Mouse (Mus musculus): Measurements from ENCODE around the gene Gdf7. TPM values are rescaled to one million over a fixed set of nuclear protein-coding genes. Genes with fewer than 3 reads are reported as not detected.

Gdf7 gene
- polyA plus RNA-seq, 1 experiment from 2014 or later: 0.16 TPM

GRCm38 (mm10) chr12:8332174-8332542 lies 30.4 kb upstream of the Gdf7 start:
- Histone ChIP-seq H3K9me3 (replicated peaks; ENCODE audit: control insufficient read depth, low read length, poor library complexity, severe bottlenecking) (no peaks in the 10 kb centered on the region), H3K27ac (ENCODE audit: low read length) (no peak overlapping the region), H3K4me3 (ENCODE audit: low read depth, low read length) (no peak overlapping the region), H3K36me3 (ENCODE audit: control insufficient read depth, insufficient read depth, low read length) (peaks cover 10% of the 10 kb centered on the region; the same call in 1 of the 2 replicates), H3K4me1 (ENCODE audit: control insufficient read depth, insufficient read depth, low read length) (peaks cover 6% of the 10 kb centered on the region; the same call in 1 of the 2 replicates), H3K27me3 (ENCODE audit: control insufficient read depth, insufficient read depth, low read depth, low read length) (no peaks in the 10 kb centered on the region), H3K4me2 (ENCODE audit: low read length) (0 out of 2 replicates have a peak overlapping the region, but pooled peaks have one; percentile 20), H3K9ac (ENCODE audit: low read depth, low read length) (peak overlapping the region; percentile 54; the same call in 1 of the 2 replicates)
- no peak for ATAC-seq
- WGBS: 47% methylated on average over 5 of the region's 5 CpGs

- peak; percentile 12; the same call in 1 of the 2 replicates for ATAC-seq
- Histone ChIP-seq H3K4me2 (ENCODE audit: low read length) (no peak overlapping the region), H3K9ac (ENCODE audit: low read depth, low read length) (peak overlapping the region; percentile 54; the same call in 1 of the 2 replicates)
These were observed 29.9 kb upstream of the Gdf7 start for GRCm38 (mm10) chr12:8331489-8332173.

GRCm38 (mm10) chr12:8329236-8329635 lies 27.5 kb upstream of the Gdf7 start:
- Histone ChIP-seq H3K4me3 (ENCODE audit: low read depth, low read length) (no peak overlapping the region), H3K27me3 (ENCODE audit: control insufficient read depth, insufficient read depth, low read depth, low read length) (no peaks in the 10 kb centered on the region), H3K4me1 (ENCODE audit: control insufficient read depth, insufficient read depth, low read length) (peaks cover 11% of the 10 kb centered on the region; the same call in 1 of the 2 replicates), H3K4me2 (ENCODE audit: low read length) (no peak overlapping the region), H3K9ac (ENCODE audit: low read depth, low read length) (no peak overlapping the region), H3K36me3 (ENCODE audit: control insufficient read depth, insufficient read depth, low read length) (no peaks in the 10 kb centered on the region; the same call in 1 of the 2 replicates), H3K27ac (ENCODE audit: low read length) (no peak overlapping the region), H3K9me3 (replicated peaks; ENCODE audit: control insufficient read depth, low read length, poor library complexity, severe bottlenecking) (no peaks in the 10 kb centered on the region)
- ATAC-seq: no peak
- WGBS: 89% methylated on average over 7 of the region's 7 CpGs

More at GRCm38 (mm10) chr12:8331489-8332173, 29.9 kb upstream of the Gdf7 start:
- no peak overlapping the region; the same call in 1 of the 2 replicates for H3K27ac ChIP-seq (ENCODE audit: low read length)
- peaks cover 10% of the 10 kb centered on the region; the same call in 1 of the 2 replicates for H3K36me3 ChIP-seq (ENCODE audit: control insufficient read depth, insufficient read depth, low read length)
- WGBS: 58% methylated on average over 14 of the region's 14 CpGs
- peaks cover 10% of the 10 kb centered on the region; the same call in 1 of the 2 replicates for H3K4me1 ChIP-seq (ENCODE audit: control insufficient read depth, insufficient read depth, low read length)
- H3K4me3 ChIP-seq (ENCODE audit: low read depth, low read length): no peak overlapping the region
- H3K9me3 ChIP-seq (replicated peaks; ENCODE audit: control insufficient read depth, low read length, poor library complexity, severe bottlenecking): no peaks in the 10 kb centered on the region
- no peaks in the 10 kb centered on the region for H3K27me3 ChIP-seq (ENCODE audit: control insufficient read depth, insufficient read depth, low read depth, low read length)

- Histone ChIP-seq H3K4me2 (ENCODE audit: low read length) (no peak overlapping the region), H3K27ac (ENCODE audit: low read length) (peak overlapping the region; percentile 86), H3K4me1 (ENCODE audit: control insufficient read depth, insufficient read depth, low read length) (peaks cover 11% of the 10 kb centered on the region; the same call in 1 of the 2 replicates), H3K36me3 (ENCODE audit: control insufficient read depth, insufficient read depth, low read length) (no peaks in the 10 kb centered on the region; the same call in 1 of the 2 replicates), H3K9ac (ENCODE audit: low read depth, low read length) (peak overlapping the region; percentile 67), H3K9me3 (replicated peaks; ENCODE audit: control insufficient read depth, low read length, poor library complexity, severe bottlenecking) (no peaks in the 10 kb centered on the region), H3K4me3 (ENCODE audit: low read depth, low read length) (no peak overlapping the region), H3K27me3 (ENCODE audit: control insufficient read depth, insufficient read depth, low read depth, low read length) (no peaks in the 10 kb centered on the region)
- 42% methylated on average over 1 of the region's 1 CpGs for WGBS
- no peak for ATAC-seq
These were observed 25.9 kb upstream of the Gdf7 start for GRCm38 (mm10) chr12:8327675-8328053.

- Histone ChIP-seq H3K36me3 (ENCODE audit: control insufficient read depth, insufficient read depth, low read length) (no peaks in the 10 kb centered on the region; the same call in 1 of the 2 replicates), H3K9ac (ENCODE audit: low read depth, low read length) (peak overlapping the region; percentile 67), H3K27ac (ENCODE audit: low read length) (peak overlapping the region; percentile 86), H3K27me3 (ENCODE audit: control insufficient read depth, insufficient read depth, low read depth, low read length) (no peaks in the 10 kb centered on the region), H3K4me1 (ENCODE audit: control insufficient read depth, insufficient read depth, low read length) (peaks cover 11% of the 10 kb centered on the region; the same call in 1 of the 2 replicates), H3K4me2 (ENCODE audit: low read length) (peak overlapping the region; percentile 10; the same call in 1 of the 2 replicates), H3K9me3 (replicated peaks; ENCODE audit: control insufficient read depth, low read length, poor library complexity, severe bottlenecking) (no peaks in the 10 kb centered on the region), H3K4me3 (ENCODE audit: low read depth, low read length) (no peak overlapping the region)
- WGBS: 12% methylated on average over 17 of the region's 17 CpGs
- peak; percentile 95 for ATAC-seq
These were observed 25.3 kb upstream of the Gdf7 start for GRCm38 (mm10) chr12:8326825-8327674.

- Histone ChIP-seq H3K9ac (ENCODE audit: low read depth, low read length) (no peak overlapping the region), H3K36me3 (ENCODE audit: control insufficient read depth, insufficient read depth, low read length) (peaks cover 5% of the 10 kb centered on the region), H3K4me2 (ENCODE audit: low read length) (no peak overlapping the region), H3K27me3 (ENCODE audit: control insufficient read depth, insufficient read depth, low read depth, low read length) (no peaks in the 10 kb centered on the region), H3K4me1 (ENCODE audit: control insufficient read depth, insufficient read depth, low read length) (peaks cover 11% of the 10 kb centered on the region; the same call in 1 of the 2 replicates), H3K4me3 (ENCODE audit: low read depth, low read length) (no peak overlapping the region), H3K27ac (ENCODE audit: low read length) (no peak overlapping the region), H3K9me3 (replicated peaks; ENCODE audit: control insufficient read depth, low read length, poor library complexity, severe bottlenecking) (no peaks in the 10 kb centered on the region)
- ATAC-seq: 0 out of 2 replicates have a peak, but pooled peaks have one; percentile 1
- WGBS: 87% methylated on average over 17 of the region's 17 CpGs
These were observed 24.3 kb upstream of the Gdf7 start for GRCm38 (mm10) chr12:8325943-8326522.

GRCm38 (mm10) chr12:8325245-8325942 lies 23.6 kb upstream of the Gdf7 start:
- Histone ChIP-seq H3K27ac (ENCODE audit: low read length) (no peak overlapping the region), H3K27me3 (ENCODE audit: control insufficient read depth, insufficient read depth, low read depth, low read length) (no peaks in the 10 kb centered on the region), H3K4me3 (ENCODE audit: low read depth, low read length) (no peak overlapping the region), H3K9me3 (replicated peaks; ENCODE audit: control insufficient read depth, low read length, poor library complexity, severe bottlenecking) (no peaks in the 10 kb centered on the region), H3K36me3 (ENCODE audit: control insufficient read depth, insufficient read depth, low read length) (peaks cover 5% of the 10 kb centered on the region), H3K4me2 (ENCODE audit: low read length) (no peak overlapping the region), H3K9ac (ENCODE audit: low read depth, low read length) (no peak overlapping the region), H3K4me1 (ENCODE audit: control insufficient read depth, insufficient read depth, low read length) (peaks cover 11% of the 10 kb centered on the region; the same call in 1 of the 2 replicates)
- WGBS: 92% methylated on average over 13 of the region's 13 CpGs
- ATAC-seq: no peak

GRCm38 (mm10) chr12:8324086-8324485 lies 22.3 kb upstream of the Gdf7 start:
- no peak for ATAC-seq
- Histone ChIP-seq H3K4me2 (ENCODE audit: low read length) (no peak overlapping the region), H3K4me1 (ENCODE audit: control insufficient read depth, insufficient read depth, low read length) (peaks cover 11% of the 10 kb centered on the region; the same call in 1 of the 2 replicates), H3K27ac (ENCODE audit: low read length) (no peak overlapping the region), H3K27me3 (ENCODE audit: control insufficient read depth, insufficient read depth, low read depth, low read length) (no peaks in the 10 kb centered on the region), H3K36me3 (ENCODE audit: control insufficient read depth, insufficient read depth, low read length) (peaks cover 5% of the 10 kb centered on the region), H3K4me3 (ENCODE audit: low read depth, low read length) (no peak overlapping the region), H3K9ac (ENCODE audit: low read depth, low read length) (no peak overlapping the region), H3K9me3 (replicated peaks; ENCODE audit: control insufficient read depth, low read length, poor library complexity, severe bottlenecking) (no peaks in the 10 kb centered on the region)
- 88% methylated on average over 10 of the region's 10 CpGs for WGBS
